Comparison of ENCODE assay signal across 8 mouse cellular contexts in genomic region chr13:76056896-76057266, GRCm38 (mm10). TPM values are rescaled to one million over a fixed set of nuclear protein-coding genes. Genes with fewer than 3 reads are reported as not detected.
DNase-seq lines count a peak whose midpoint lies in the region; ATAC-seq lines count a peak whose summit lies in the region.

Gene Gpr150, minus strand, starts transcription at chr13:76056996.

- H3K36me3 ChIP-seq in megakaryocyte, embryonic 14.5 days (replicated peaks; ENCODE audit: low read length), result no peaks in the 10 kb centered on the region
- no peaks in the 10 kb centered on the region for H3K36me3 ChIP-seq in limb, embryonic 15.5 days
- H3K36me3 ChIP-seq in stomach, embryonic 16.5 days (ENCODE audit: control insufficient read depth, insufficient read depth, low read length), result no peaks in the 10 kb centered on the region

- 0 out of 2 replicates have a peak within 1 kb of the TSS, but pooled peaks have one; percentile 5 for H3K9ac ChIP-seq in limb, embryonic 15.5 days
- peak within 1 kb of the TSS; percentile 56 for H3K9ac ChIP-seq in stomach, embryonic 16.5 days (ENCODE audit: low read length)

- peak within 1 kb of the TSS; percentile 98 for H3K4me2 ChIP-seq in limb, embryonic 15.5 days
- H3K4me2 ChIP-seq in stomach, embryonic 16.5 days (ENCODE audit: low read depth, low read length), result peak within 1 kb of the TSS; percentile 93

- H3K9me3 ChIP-seq in megakaryocyte, embryonic 14.5 days, result no peaks in the 10 kb centered on the region
- H3K9me3 ChIP-seq in limb, embryonic 15.5 days, result no peaks in the 10 kb centered on the region
- H3K9me3 ChIP-seq in stomach, embryonic 16.5 days (replicated peaks; ENCODE audit: control insufficient read depth, low read length), result no peaks in the 10 kb centered on the region

- no peak for ATAC-seq in megakaryocyte, adult 5-6 weeks (ENCODE audit: poor library complexity, severe bottlenecking)
- ATAC-seq in limb, embryonic 15.5 days (ENCODE audit: insufficient number of reproducible peaks, low FRiP score, low TSS enrichment, low read depth), result no peak
- ATAC-seq in stomach, embryonic 16.5 days (ENCODE audit: insufficient read depth, low FRiP score), result no peak

- no peak within 1 kb of the TSS for H3K27ac ChIP-seq in limb, embryonic 15.5 days
- H3K27ac ChIP-seq in stomach, embryonic 16.5 days (ENCODE audit: low read length), result no peak within 1 kb of the TSS

- DNase-seq in cerebellum, adult 9-10 months, result peak; percentile 30
- no peak for DNase-seq in cerebellum, postnatal 10 days
- no peak for DNase-seq in spleen, adult 12 weeks (ENCODE audit: low spot score)
- no peak for DNase-seq in right cerebral cortex, postnatal 4 days

- peak within 1 kb of the TSS; percentile 92 for H3K4me3 ChIP-seq in megakaryocyte, embryonic 14.5 days (replicated peaks)
- H3K4me3 ChIP-seq in limb, embryonic 15.5 days, result peak within 1 kb of the TSS; percentile 50
- peak within 1 kb of the TSS; percentile 54 for H3K4me3 ChIP-seq in stomach, embryonic 16.5 days (replicated peaks; ENCODE audit: low read length)

- WGBS in limb, embryonic 15.5 days, result 16% methylated on average over 10 of the region's 10 CpGs
- WGBS in stomach, embryonic 16.5 days, result 14% methylated on average over 10 of the region's 10 CpGs

- peaks cover 17% of the 10 kb centered on the region for H3K4me1 ChIP-seq in megakaryocyte, embryonic 14.5 days
- H3K4me1 ChIP-seq in limb, embryonic 15.5 days, result peaks cover 16% of the 10 kb centered on the region
- peaks cover 13% of the 10 kb centered on the region for H3K4me1 ChIP-seq in stomach, embryonic 16.5 days (ENCODE audit: control insufficient read depth, insufficient read depth, low read length)

- H3K27me3 ChIP-seq in megakaryocyte, embryonic 14.5 days (replicated peaks), result peaks cover 31% of the 10 kb centered on the region
- H3K27me3 ChIP-seq in limb, embryonic 15.5 days, result peaks cover 51% of the 10 kb centered on the region
- H3K27me3 ChIP-seq in stomach, embryonic 16.5 days (ENCODE audit: control insufficient read depth, insufficient read depth, low read length), result peaks cover 41% of the 10 kb centered on the region

RNA-seq across cellular contexts. Expression of gene Gpr150, which starts in this region (rescaled TPM):
- 0.12 and 1.8 TPM in 2 replicates for polyA plus RNA-seq in megakaryocyte, embryonic 14.5 days (2012; ENCODE audit: insufficient read depth, low replicate concordance)
- 0.23 and 0.42 TPM in 2 replicates for total RNA-seq in megakaryocyte, adult 5-6 weeks (2015)
- total RNA-seq in megakaryocyte, adult 5-6 weeks (2017), result 0.33 TPM in 1 of 2 replicates, not detected in the other
- 0.09 and 0.10 TPM in 2 replicates for polyA plus RNA-seq in limb, embryonic 15.5 days (2015; fragmentation: Nextera tagmentation; extraction: Ambion mirVana)
- polyA plus RNA-seq in stomach, embryonic 16.5 days (2015; fragmentation: Nextera tagmentation; extraction: Ambion mirVana), result 0.12 and 0.47 TPM in 2 replicates
